Mouse (Mus musculus) left cerebral cortex, adult 6 months (tissue): Measurements from ENCODE around the gene Med6. TPM values are rescaled to one million over a fixed set of nuclear protein-coding genes. Genes with fewer than 3 reads are reported as not detected.

Source experiments
- long read RNA-seq, 2 experiments: library from polyadenylated mRNA; unstranded; transcript quantifications; one replicate each; pipeline ENCODE4 v2.0.0; 2019 to 2020
- polyA plus RNA-seq: library from polyadenylated mRNA; unstranded; fragments of <200 nt; fragmentation: Nextera tagmentation; gene quantifications from 2 replicates; pipeline ENCODE4 v1.2.3, GENCODE M21; 2021

Med6 gene
- polyA plus RNA-seq: 36.8 and 42.7 TPM in 2 replicates
- long read RNA-seq, experiment 1, transcript Med6-204 (8 exons, 1,059 nt): major isoform, 40 of 42 reads
- long read RNA-seq, experiment 1, partial matches to known transcripts: 1 of 42 reads
- long read RNA-seq, experiment 1, other reads (novel, unspliced or antisense): 1 of 42 reads
- long read RNA-seq, experiment 2, transcript Med6-204 (8 exons, 1,059 nt): major isoform, 29 of 39 reads
- long read RNA-seq, experiment 2, partial matches to known transcripts: 9 of 39 reads
- long read RNA-seq, experiment 2, other reads (novel, unspliced or antisense): 0 of 39 reads

GRCm38 (mm10) chr12:81594902-81595671 is at the start of gene Med6:
Gene Med6 (minus strand): TSS chr12:81595008.

DNA sequence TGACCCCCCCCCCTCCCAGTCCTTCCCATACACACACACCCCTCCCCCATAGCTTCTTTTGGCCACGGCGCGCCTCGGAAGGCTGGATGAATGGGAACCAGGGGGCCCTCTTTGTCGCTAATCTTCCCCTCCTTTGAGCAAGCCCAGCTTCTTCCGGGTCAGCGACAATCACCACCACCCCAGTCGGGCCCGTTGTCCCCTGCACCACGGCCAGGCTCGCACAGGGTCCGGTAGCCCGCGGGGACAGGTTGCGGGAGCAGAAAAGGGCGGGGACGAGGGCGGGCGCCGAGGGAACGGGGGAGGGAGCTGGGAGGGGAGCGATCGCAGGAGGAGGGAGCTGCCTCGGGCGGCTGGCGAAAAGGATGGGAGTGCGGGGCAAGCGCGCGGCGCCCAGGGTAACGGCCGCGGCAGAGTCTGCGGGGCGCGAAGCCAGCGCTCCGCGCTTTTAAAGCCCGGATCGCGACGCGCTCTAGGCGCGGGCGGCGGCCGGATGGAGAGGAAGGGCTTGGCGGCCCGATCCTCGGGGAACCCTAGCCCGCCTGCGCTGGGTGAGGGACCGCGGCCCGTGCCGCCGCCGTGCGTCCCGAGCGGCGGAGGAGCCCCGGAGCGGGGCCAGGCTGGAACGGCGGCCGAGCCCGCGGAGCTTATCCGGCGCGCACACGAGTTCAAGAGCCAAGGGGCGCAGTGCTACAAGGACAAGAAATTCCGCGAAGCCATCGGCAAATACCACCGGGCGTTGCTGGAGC is 36.3 kb upstream of the Med6 start, which contains the start of gene Ttc9:
Ttc9 (plus strand) TSS at position 335 of the 746 bp plus-strand sequence.

GRCm38 (mm10) chr12:81568374-81568773 is 26.4 kb downstream of the Med6 start, which contains the start of gene Adam21:
Gene Adam21 (minus strand): TSS chr12:81568474.

DNA sequence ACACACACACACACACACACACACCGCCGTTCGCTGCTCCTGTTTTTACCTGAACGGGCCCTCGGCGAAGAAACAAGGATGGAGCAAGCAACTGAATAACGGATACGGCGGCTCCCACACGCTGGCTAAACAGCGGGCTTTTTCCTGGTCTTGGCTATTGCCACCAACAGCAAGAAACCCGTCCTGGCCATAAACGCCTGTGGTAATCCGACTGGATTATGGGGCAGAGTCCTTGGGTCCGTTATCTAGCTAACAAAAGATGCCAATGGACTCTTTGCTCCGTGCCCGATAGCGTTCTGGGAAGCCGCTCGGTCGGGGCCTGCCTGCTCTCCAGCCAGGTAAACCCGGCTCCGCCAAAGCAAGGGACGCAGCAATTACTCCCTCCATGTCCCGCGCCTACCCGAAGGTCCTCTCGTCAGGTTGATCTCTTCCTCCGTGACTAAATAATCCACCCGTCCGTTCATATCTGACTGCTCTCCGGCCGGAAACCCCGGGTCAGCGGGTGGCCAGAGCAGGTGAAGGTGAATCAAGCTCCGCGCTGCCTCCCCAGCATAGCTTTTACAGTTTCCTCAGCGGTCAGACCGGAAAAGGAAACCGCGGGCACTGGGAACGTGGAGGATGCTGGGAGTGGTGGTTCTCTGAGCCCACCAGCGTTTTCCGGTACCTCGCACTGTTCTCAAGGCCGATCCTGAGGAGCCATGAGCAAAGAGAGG is 62.3 kb downstream of the Med6 start, which contains the start of the genes Gm20498 and Synj2bp:
Gm20498 (minus strand) TSS at position 590 of the 713 bp plus-strand sequence.
Synj2bp (minus strand) TSS at position 596 of the 713 bp plus-strand sequence.

Other genes with a start within 250 kb of the Med6 start
- 0.13 and 0.16 TPM in 2 replicates for gene Gm4787, start 215.5 kb downstream of the Med6 start, polyA plus RNA-seq
- gene Adam4, start 173.1 kb downstream of the Med6 start, polyA plus RNA-seq: 0.11 and 0.17 TPM in 2 replicates
- 101 and 129 TPM in 2 replicates for gene Cox16, start 109.9 kb downstream of the Med6 start, polyA plus RNA-seq
- gene Gm20498, start 62.1 kb downstream of the Med6 start, polyA plus RNA-seq: 37.0 and 56.7 TPM in 2 replicates
- gene Synj2bp, start 62.1 kb downstream of the Med6 start, polyA plus RNA-seq: 16.6 and 29.6 TPM in 2 replicates
- gene Adam21, start 26.5 kb downstream of the Med6 start, polyA plus RNA-seq: 0.18 and 0.20 TPM in 2 replicates
- 5.6 and 21.8 TPM in 2 replicates for gene Ttc9, start 36.2 kb upstream of the Med6 start, polyA plus RNA-seq
- 3.2 and 7.3 TPM in 2 replicates for gene Map3k9, start 186.2 kb upstream of the Med6 start, polyA plus RNA-seq